Mouse (Mus musculus): ENCODE data around the gene Clec3a. TPM values are rescaled to one million over a fixed set of nuclear protein-coding genes. Genes with fewer than 3 reads are reported as not detected.

The Clec3a gene
- total RNA-seq (2023; ENCODE audit: inconsistent age), result not detected in 4 replicates

DNA sequence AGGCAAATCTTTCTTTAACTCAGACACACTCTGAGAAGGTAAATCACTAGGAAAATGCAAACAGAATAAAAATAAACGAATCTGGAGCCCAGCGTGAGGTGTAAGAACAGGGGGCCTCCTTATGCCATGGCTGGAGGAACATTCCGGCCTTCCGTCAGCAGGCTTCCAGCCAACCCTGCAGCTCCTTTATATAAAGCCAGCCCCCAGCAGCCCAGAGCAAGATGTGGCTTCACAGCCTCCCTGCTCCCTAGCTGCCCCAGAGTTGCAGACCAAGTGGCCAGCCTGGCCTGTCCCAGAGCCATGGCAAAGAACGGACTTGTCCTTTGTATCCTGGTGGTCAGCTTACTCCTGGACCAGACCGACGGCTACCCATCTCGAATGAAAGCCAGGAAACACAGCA is at the start of gene Clec3a:
TSS of gene Clec3a (plus strand) at position 301 of the 400 bp plus-strand sequence.

DNA sequence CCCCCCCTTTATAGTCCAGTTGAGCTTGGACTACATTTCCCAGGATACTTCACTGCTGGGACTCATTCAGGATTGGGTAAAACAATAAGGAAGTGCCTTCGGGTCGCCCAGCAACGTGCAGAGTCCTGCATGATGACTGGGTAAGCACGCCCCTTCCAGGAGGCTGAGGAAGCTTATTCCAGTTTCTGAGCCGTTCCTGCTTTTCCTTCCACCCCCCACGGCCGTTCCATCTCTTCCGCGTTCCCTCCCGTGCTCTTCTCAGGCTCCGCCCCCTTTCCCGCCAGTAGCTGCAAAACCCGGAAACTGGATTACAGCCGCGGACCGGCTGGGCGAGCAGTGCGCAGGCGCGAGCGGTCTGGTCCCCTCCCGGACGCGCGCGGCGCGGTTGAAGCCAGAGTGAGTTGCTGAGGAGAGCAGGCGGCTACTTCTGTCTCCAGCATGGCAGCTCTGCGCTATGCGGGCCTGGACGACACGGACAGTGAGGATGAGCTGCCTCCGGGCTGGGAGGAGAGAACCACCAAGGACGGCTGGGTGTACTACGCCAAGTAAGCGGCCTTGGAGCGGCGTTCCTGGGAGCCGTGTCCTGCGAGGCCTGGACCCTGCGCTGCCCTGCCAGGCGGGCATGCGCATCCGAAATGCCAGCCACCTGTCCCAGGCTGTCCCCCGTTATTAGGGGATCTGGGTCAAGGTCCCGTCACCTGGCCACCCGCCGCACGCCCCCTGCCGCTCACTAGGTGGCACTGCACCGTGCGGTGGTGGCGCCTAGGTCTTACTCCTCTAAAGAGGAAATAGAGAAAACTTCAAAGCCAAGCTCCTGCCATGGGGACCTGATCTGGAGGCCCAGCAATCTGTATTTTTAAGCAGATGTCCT is 21.7 kb downstream of the Clec3a start, which contains the start of gene Wwox:
TSS of gene Wwox (plus strand) at position 322 of the 871 bp plus-strand sequence.

Other genes with a start within 250 kb of the Clec3a start
- not detected in 4 replicates for gene Vat1l, start 212.5 kb upstream of the Clec3a start, total RNA-seq (2023; ENCODE audit: inconsistent age)
- 14.3 to 16.7 TPM (median 16.0 TPM) in 4 replicates for gene Wwox, start 21.6 kb downstream of the Clec3a start, total RNA-seq (2023; ENCODE audit: inconsistent age)